ENCODE assay signal across 19 mouse cellular contexts in genomic region chr10:27863625-27864024, GRCm38 (mm10).
DNase-seq lines count a peak whose midpoint lies in the region; ATAC-seq and TF ChIP-seq lines count a peak whose summit lies in the region.
"Had no signal": no experiment of that assay in that cellular context is flagged by ENCODE, and none has a peak within 500 bp of the region (broad histone marks: within the 10 kb centered on the region; RNA-seq: fewer than 3 reads in every experiment).

No protein-coding gene starts in this region.

- no peak overlapping the region for H3K4me3 ChIP-seq in lung, embryonic 14.5 days (ENCODE audit: low read depth, low read length)
- no peak overlapping the region for H3K4me3 ChIP-seq in lung, adult 2 months (replicated peaks; ENCODE audit: extremely low read depth, low read depth, low read length)
- H3K4me3 ChIP-seq: embryonic facial prominence, embryonic 12.5 days; forebrain, embryonic 13.5 days; heart, embryonic 10.5 days; hindbrain, embryonic 15.5 days; limb, embryonic 13.5 days; liver, embryonic 12.5 days; lung, embryonic 15.5 days; midbrain, embryonic 15.5 days had no signal

- no peak overlapping the region for H3K9ac ChIP-seq in lung, embryonic 14.5 days
- H3K9ac ChIP-seq: embryonic facial prominence, embryonic 12.5 days; forebrain, embryonic 13.5 days; hindbrain, embryonic 15.5 days; limb, embryonic 13.5 days; liver, embryonic 12.5 days; lung, embryonic 15.5 days; midbrain, embryonic 15.5 days had no signal

- no peak overlapping the region for H3K4me2 ChIP-seq in lung, embryonic 14.5 days
- H3K4me2 ChIP-seq: embryonic facial prominence, embryonic 12.5 days; forebrain, embryonic 13.5 days; hindbrain, embryonic 15.5 days; limb, embryonic 13.5 days; liver, embryonic 12.5 days; lung, embryonic 15.5 days; midbrain, embryonic 15.5 days had no signal

- no peak for TF ChIP-seq POLR2A in lung, adult 2 months (IDR thresholded peaks at IDR 0.05; ENCODE audit: borderline replicate concordance, extremely low read depth, low read depth, low read length)

- no peak overlapping the region for H3K27ac ChIP-seq in lung, embryonic 14.5 days (ENCODE audit: low read depth)
- H3K27ac ChIP-seq: embryonic facial prominence, embryonic 12.5 days; forebrain, embryonic 13.5 days; heart, embryonic 10.5 days; hindbrain, embryonic 15.5 days; limb, embryonic 13.5 days; liver, embryonic 12.5 days; lung, embryonic 15.5 days; midbrain, embryonic 15.5 days had no signal

- H3K9me3 ChIP-seq in lung, embryonic 14.5 days (ENCODE audit: low read depth, low read length), result no peaks in the 10 kb centered on the region
- H3K9me3 ChIP-seq: embryonic facial prominence, embryonic 12.5 days; forebrain, embryonic 13.5 days; heart, embryonic 10.5 days; hindbrain, embryonic 15.5 days; limb, embryonic 13.5 days; liver, embryonic 12.5 days; lung, embryonic 15.5 days; midbrain, embryonic 15.5 days had no signal

- no peaks in the 10 kb centered on the region for H3K4me1 ChIP-seq in lung, embryonic 14.5 days (ENCODE audit: insufficient read depth)
- H3K4me1 ChIP-seq in lung, adult 2 months (ENCODE audit: control insufficient read depth, insufficient read depth, low read length), result no peaks in the 10 kb centered on the region
- H3K4me1 ChIP-seq: embryonic facial prominence, embryonic 12.5 days; forebrain, embryonic 13.5 days; heart, embryonic 10.5 days; hindbrain, embryonic 15.5 days; limb, embryonic 13.5 days; liver, embryonic 12.5 days; lung, embryonic 15.5 days; midbrain, embryonic 15.5 days had no signal

- WGBS in lung, embryonic 14.5 days, result 73% methylated on average over 2 of the region's 2 CpGs
- WGBS in lung, adult 2 months, result 61% methylated on average over 2 of the region's 2 CpGs

- no peaks in the 10 kb centered on the region for H3K36me3 ChIP-seq in lung, embryonic 14.5 days (ENCODE audit: insufficient read depth)
- H3K36me3 ChIP-seq: embryonic facial prominence, embryonic 12.5 days; heart, embryonic 10.5 days; hindbrain, embryonic 15.5 days; limb, embryonic 13.5 days; liver, embryonic 12.5 days; lung, embryonic 15.5 days; midbrain, embryonic 15.5 days had no signal

- no peak for TF ChIP-seq CTCF in lung, embryonic 14.5 days (IDR thresholded peaks at IDR 0.05; ENCODE audit: low read depth)
- TF ChIP-seq CTCF in lung, adult 2 months (IDR thresholded peaks at IDR 0.05; ENCODE audit: insufficient read depth, low read length), result no peak

- peak; percentile 5 for DNase-seq in lung, embryonic 14.5 days
- DNase-seq in lung, adult 2 months, result no peak
- peak; percentile 8 for DNase-seq in R1 (ENCODE audit: low read depth, low spot score)
- peak; percentile 12 for DNase-seq in brain, adult 2 months (ENCODE audit: low read depth, low spot score)
- no peak for DNase-seq in layer of hippocampus, adult 11-12 months (ENCODE audit: low spot score)
- DNase-seq in kidney, postnatal 4 days, result no peak
- no peak for DNase-seq in kidney, adult 11 months
- DNase-seq: kidney, adult 9 months; kidney, postnatal 14 days; lung, postnatal 4 days; thymus, postnatal 14 days had no signal

- no peaks in the 10 kb centered on the region for H3K27me3 ChIP-seq in lung, embryonic 14.5 days (ENCODE audit: insufficient read depth, low read length)
- H3K27me3 ChIP-seq: embryonic facial prominence, embryonic 12.5 days; forebrain, embryonic 13.5 days; hindbrain, embryonic 15.5 days; limb, embryonic 13.5 days; liver, embryonic 12.5 days; lung, embryonic 15.5 days; midbrain, embryonic 15.5 days had no signal

- ATAC-seq in lung, embryonic 14.5 days (ENCODE audit: insufficient read depth), result no peak
- ATAC-seq: forebrain, embryonic 13.5 days; liver, embryonic 12.5 days; midbrain, embryonic 15.5 days had no signal

Comparison
In these comparisons a context has a peak if more than half of its experiments do, and no peak if none do; other contexts are left out.
1. DNase-seq: peak in lung, embryonic 14.5 days (single experiment), R1 (single experiment) and brain, adult 2 months (single experiment); none in lung, adult 2 months (single experiment), layer of hippocampus, adult 11-12 months (single experiment), kidney, postnatal 4 days (0 of 2) and kidney, adult 11 months (single experiment).